ENCODE assay signal across 8 mouse cellular contexts in the genomic region with DNA sequence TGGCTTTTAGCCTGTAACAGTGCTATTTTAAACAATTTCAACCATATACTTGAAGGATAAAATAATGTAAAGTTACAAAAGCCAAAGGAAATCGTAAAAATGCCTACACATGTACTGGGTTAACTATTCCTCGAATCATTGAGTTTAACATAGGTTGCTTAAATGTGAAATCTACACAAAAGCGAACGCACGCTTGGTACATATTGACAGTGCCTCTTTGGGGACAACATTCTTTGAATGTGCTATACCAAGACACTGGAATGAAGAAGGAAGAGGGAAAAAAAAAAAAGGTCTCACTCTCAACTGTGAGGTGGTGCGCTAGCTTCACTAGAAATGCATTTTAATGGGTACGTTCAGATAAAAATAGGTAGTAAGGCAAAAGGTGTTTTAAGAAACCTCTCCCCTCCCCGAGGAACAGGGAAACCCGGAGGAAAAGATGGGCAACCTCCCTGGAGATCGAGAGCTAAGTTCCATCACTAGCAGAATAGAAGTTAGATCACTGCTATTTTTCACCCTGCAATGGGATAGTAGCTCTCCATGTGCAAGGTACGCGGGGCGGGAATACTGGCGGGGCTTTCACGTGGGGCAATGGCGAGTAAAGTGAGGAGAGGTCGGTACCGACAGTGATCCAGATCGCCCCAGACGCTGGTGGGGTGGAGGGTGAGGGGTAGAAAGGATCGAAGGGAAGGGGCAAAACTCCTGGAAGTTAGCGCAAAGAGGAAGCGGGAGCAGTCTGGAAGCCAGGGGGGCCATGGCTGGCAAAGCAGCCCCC. TPM values are rescaled to one million over a fixed set of nuclear protein-coding genes. Genes with fewer than 3 reads are reported as not detected.
DNase-seq lines count a peak whose midpoint lies in the region; ATAC-seq lines count a peak whose summit lies in the region.

No protein-coding gene starts in this region.

- no peak for ATAC-seq in limb, embryonic 15.5 days (ENCODE audit: insufficient number of reproducible peaks, low FRiP score, low TSS enrichment, low read depth)

- peak overlapping the region; percentile 77 for H3K9ac ChIP-seq in limb, embryonic 15.5 days

- H3K4me2 ChIP-seq in limb, embryonic 15.5 days = peak overlapping the region; percentile 47

- peak overlapping the region; percentile 95 for H3K27ac ChIP-seq in embryonic facial prominence, embryonic 10.5 days (replicated peaks)
- peak overlapping the region; percentile 95 for H3K27ac ChIP-seq in hindbrain, embryonic 10.5 days
- peak overlapping the region; percentile 88; the same call in 1 of the 2 replicates for H3K27ac ChIP-seq in limb, embryonic 15.5 days

- H3K27me3 ChIP-seq in embryonic facial prominence, embryonic 10.5 days (replicated peaks; ENCODE audit: low read depth, poor library complexity, severe bottlenecking) = peaks cover 69% of the 10 kb centered on the region
- peaks cover 43% of the 10 kb centered on the region for H3K27me3 ChIP-seq in hindbrain, embryonic 10.5 days (ENCODE audit: insufficient read depth, poor library complexity, severe bottlenecking)
- peaks cover 17% of the 10 kb centered on the region for H3K27me3 ChIP-seq in limb, embryonic 15.5 days

- H3K4me1 ChIP-seq in embryonic facial prominence, embryonic 10.5 days = 0 out of 2 replicates have a peak, but pooled peaks cover 5% of the 10 kb centered on the region
- H3K4me1 ChIP-seq in hindbrain, embryonic 10.5 days (replicated peaks) = 0 out of 2 replicates have a peak, but pooled peaks cover 5% of the 10 kb centered on the region
- H3K4me1 ChIP-seq in limb, embryonic 15.5 days = no peaks in the 10 kb centered on the region

- 25% methylated on average over 23 of the region's 23 CpGs for WGBS in embryonic facial prominence, embryonic 10.5 days
- 21% methylated on average over 23 of the region's 23 CpGs for WGBS in hindbrain, embryonic 10.5 days
- WGBS in limb, embryonic 15.5 days = 26% methylated on average over 23 of the region's 23 CpGs

- no peaks in the 10 kb centered on the region for H3K36me3 ChIP-seq in embryonic facial prominence, embryonic 10.5 days (replicated peaks)
- no peaks in the 10 kb centered on the region for H3K36me3 ChIP-seq in hindbrain, embryonic 10.5 days
- no peaks in the 10 kb centered on the region for H3K36me3 ChIP-seq in limb, embryonic 15.5 days

- no peaks in the 10 kb centered on the region for H3K9me3 ChIP-seq in embryonic facial prominence, embryonic 10.5 days
- H3K9me3 ChIP-seq in hindbrain, embryonic 10.5 days = no peaks in the 10 kb centered on the region
- H3K9me3 ChIP-seq in limb, embryonic 15.5 days = no peaks in the 10 kb centered on the region

- H3K4me3 ChIP-seq in embryonic facial prominence, embryonic 10.5 days = peak overlapping the region; percentile 76
- peak overlapping the region; percentile 73 for H3K4me3 ChIP-seq in hindbrain, embryonic 10.5 days
- peak overlapping the region; percentile 60 for H3K4me3 ChIP-seq in limb, embryonic 15.5 days

- peak; percentile 18 for DNase-seq in adrenal gland, adult 2 months
- no peak for DNase-seq in adrenal gland, postnatal 4 days (ENCODE audit: low spot score in 2 of 2)
- peak; percentile 1 for DNase-seq in CD4-positive helper T cell, adult 2 months (ENCODE audit: low read depth, low spot score)
- peak; percentile 26 for DNase-seq in embryonic facial prominence, embryonic 10.5 days (ENCODE audit: low spot score)
- peak; percentile 22 for DNase-seq in hindbrain, embryonic 10.5 days (ENCODE audit: low spot score)
- DNase-seq in naive thymus-derived CD4-positive, alpha-beta T cell, adult 2 months (ENCODE audit: low read depth) = peak; percentile 10
- DNase-seq in frontal cortex, postnatal 25 days (ENCODE audit: low spot score in 2 of 2) = no peak

RNA-seq across cellular contexts. Expression of a gene that starts 1.1 kb away (rescaled TPM):
- total RNA-seq in adrenal gland, adult 2 months (2021) = 1 to 10 TPM; 8.6 to 9.6 TPM
- polyA plus RNA-seq in adrenal gland, adult 2 months (2012; rRNA removed) = 2.0 and 2.1 TPM in 2 replicates
- 10 to 100 TPM; 17.8 to 18.1 TPM for total RNA-seq in adrenal gland, postnatal 4 days (2021)
- 10.6 and 11.9 TPM in 2 replicates for polyA plus RNA-seq in embryonic facial prominence, embryonic 10.5 days (2016; fragmentation: Nextera tagmentation; extraction: Ambion mirVana)
- 6.9 and 9.1 TPM in 2 replicates for polyA plus RNA-seq in hindbrain, embryonic 10.5 days (2016; fragmentation: Nextera tagmentation; extraction: Ambion mirVana)
- 16.4 and 16.8 TPM in 2 replicates for polyA plus RNA-seq in limb, embryonic 15.5 days (2015; fragmentation: Nextera tagmentation; extraction: Ambion mirVana)

Comparison
In these comparisons a context has a peak if more than half of its experiments do, and no peak if none do; other contexts are left out.
1. DNase-seq: peak in adrenal gland, adult 2 months (single experiment), CD4-positive helper T cell, adult 2 months (single experiment), embryonic facial prominence, embryonic 10.5 days (single experiment), hindbrain, embryonic 10.5 days (single experiment) and naive thymus-derived CD4-positive, alpha-beta T cell, adult 2 months (single experiment); none in adrenal gland, postnatal 4 days (0 of 2) and frontal cortex, postnatal 25 days (0 of 2).
2. Peak in every context shown above with its lines, with median percentiles within 50 percentile points of each other: H3K27ac ChIP-seq and H3K4me3 ChIP-seq.